Mouse (Mus musculus) stomach, embryonic 15.5 days (tissue): Measurements from ENCODE around the gene Wdr89. TPM values are rescaled to one million over a fixed set of nuclear protein-coding genes. Genes with fewer than 3 reads are reported as not detected.

Source experiments
- ATAC-seq: fragments of 200-750 bp; cut with Nextera tagmentation; 2 replicates; pipeline ENCODE4 v1.8.0; 2017; ENCODE audit warnings: low read depth, moderate number of reproducible peaks, moderate TSS enrichment; ENCODE audit not compliant: insufficient read depth, low FRiP score
- H3K27ac ChIP-seq: fragments of 300-500 bp; sonication (generic); 2 replicates; pipeline ENCODE4 v1.5.1; 2015; ENCODE audit warnings: mild to moderate bottlenecking, inconsistent platforms
- H3K27me3 ChIP-seq: fragments of 300-500 bp; sonication (generic); replicated peaks from 2 replicates; pipeline ENCODE4 v1.6.1; 2015; ENCODE audit warnings: inconsistent platforms
- H3K36me3 ChIP-seq: fragments of 300-500 bp; sonication (generic); 2 replicates; pipeline ENCODE4 v1.6.1; 2015; ENCODE audit warnings: inconsistent platforms
- H3K4me1 ChIP-seq: fragments of 300-500 bp; sonication (generic); 2 replicates; pipeline ENCODE4 v1.6.1; 2015; ENCODE audit warnings: inconsistent platforms
- H3K4me2 ChIP-seq: fragments of 300-500 bp; sonication (generic); 2 replicates; pipeline ENCODE4 v1.6.1; 2015; ENCODE audit warnings: mild to moderate bottlenecking, inconsistent platforms
- H3K4me3 ChIP-seq: fragments of 300-500 bp; sonication (generic); replicated peaks from 2 replicates; pipeline ENCODE4 v1.5.1; 2015; ENCODE audit warnings: inconsistent platforms
- H3K9ac ChIP-seq: fragments of 300-500 bp; sonication (generic); 2 replicates; pipeline ENCODE4 v1.6.1; 2015; ENCODE audit warnings: inconsistent platforms
- H3K9me3 ChIP-seq: fragments of 300-500 bp; sonication (generic); 2 replicates; pipeline ENCODE4 v1.6.1; 2016; ENCODE audit warnings: inconsistent platforms
- WGBS: fragments of 180-500 bp; shearing (Covaris S2); methylation state at CpG from one replicate; pipeline ENCODE4 v1.1.7; 2015; 5-methylcytosine and 5-hydroxymethylcytosine counted together
- polyA plus RNA-seq: library from polyadenylated mRNA; unstranded; fragments of >200 nt; fragmentation: Nextera tagmentation; extraction: Ambion mirVana; gene quantifications from 2 replicates; pipeline ENCODE4 v1.2.1, GENCODE M21; 2015

The Wdr89 gene
- polyA plus RNA-seq, 1 experiment from 2014 or later, result 16.8 TPM

GRCm38 (mm10) chr12:75638345-75638744, 31.0 kb downstream of the Wdr89 start:
- no peak overlapping the region for H3K9ac ChIP-seq
- no peaks in the 10 kb centered on the region for H3K4me1 ChIP-seq
- WGBS, result 77% methylated on average over 2 of the region's 2 CpGs

GRCm38 (mm10) chr12:75637103-75637502, 32.2 kb downstream of the Wdr89 start:
- Histone ChIP-seq H3K9ac (no peak overlapping the region), H3K9me3 (no peaks in the 10 kb centered on the region), H3K27me3 (no peaks in the 10 kb centered on the region), H3K27ac (no peak overlapping the region), H3K4me1 (no peaks in the 10 kb centered on the region), H3K4me2 (no peak overlapping the region), H3K36me3 (0 out of 2 replicates have a peak, but pooled peaks cover 4% of the 10 kb centered on the region), H3K4me3 (no peak overlapping the region)
- ATAC-seq, result no peak
- 72% methylated on average over 3 of the region's 3 CpGs for WGBS

More at GRCm38 (mm10) chr12:75638345-75638744, 31.0 kb downstream of the Wdr89 start:
- Histone ChIP-seq H3K27ac (no peak overlapping the region), H3K27me3 (no peaks in the 10 kb centered on the region), H3K4me2 (no peak overlapping the region), H3K4me3 (no peak overlapping the region), H3K9me3 (no peaks in the 10 kb centered on the region), H3K36me3 (no peaks in the 10 kb centered on the region)
- no peak for ATAC-seq

GRCm38 (mm10) chr12:75635771-75636430, 33.4 kb downstream of the Wdr89 start:
- no peaks in the 10 kb centered on the region for H3K27me3 ChIP-seq
- no peak for ATAC-seq
- WGBS, result 81% methylated on average over 10 of the region's 10 CpGs
- H3K4me1 ChIP-seq, result no peaks in the 10 kb centered on the region
- H3K27ac ChIP-seq, result no peak overlapping the region
- no peak overlapping the region for H3K4me3 ChIP-seq
- H3K9ac ChIP-seq, result no peak overlapping the region
- 0 out of 2 replicates have a peak, but pooled peaks cover 4% of the 10 kb centered on the region for H3K36me3 ChIP-seq
- H3K4me2 ChIP-seq, result no peak overlapping the region
- no peaks in the 10 kb centered on the region for H3K9me3 ChIP-seq

GRCm38 (mm10) chr12:75629618-75630017, 39.7 kb downstream of the Wdr89 start:
- no peak overlapping the region for H3K4me2 ChIP-seq
- no peak overlapping the region for H3K4me3 ChIP-seq
- no peaks in the 10 kb centered on the region for H3K4me1 ChIP-seq
- H3K36me3 ChIP-seq, result 0 out of 2 replicates have a peak, but pooled peaks cover 4% of the 10 kb centered on the region
- H3K27me3 ChIP-seq, result no peaks in the 10 kb centered on the region
- H3K9me3 ChIP-seq, result no peaks in the 10 kb centered on the region
- ATAC-seq, result no peak
- no peak overlapping the region for H3K27ac ChIP-seq
- WGBS, result 53% methylated on average over 1 of the region's 1 CpGs
- H3K9ac ChIP-seq, result no peak overlapping the region

GRCm38 (mm10) chr12:75623292-75623691, 46.0 kb downstream of the Wdr89 start:
- H3K4me1 ChIP-seq, result no peaks in the 10 kb centered on the region
- H3K36me3 ChIP-seq, result no peaks in the 10 kb centered on the region
- H3K9ac ChIP-seq, result no peak overlapping the region
- no peaks in the 10 kb centered on the region for H3K27me3 ChIP-seq
- H3K4me2 ChIP-seq, result no peak overlapping the region
- no peak overlapping the region for H3K4me3 ChIP-seq
- no peak overlapping the region for H3K27ac ChIP-seq
- 88% methylated on average over 5 of the region's 5 CpGs for WGBS
- no peaks in the 10 kb centered on the region for H3K9me3 ChIP-seq
- no peak for ATAC-seq

GRCm38 (mm10) chr12:75622835-75623234, 46.5 kb downstream of the Wdr89 start:
- Histone ChIP-seq H3K27me3 (no peaks in the 10 kb centered on the region), H3K27ac (no peak overlapping the region), H3K9ac (no peak overlapping the region), H3K36me3 (no peaks in the 10 kb centered on the region), H3K4me1 (no peaks in the 10 kb centered on the region), H3K4me2 (no peak overlapping the region), H3K9me3 (no peaks in the 10 kb centered on the region), H3K4me3 (no peak overlapping the region)
- 55% methylated on average over 3 of the region's 3 CpGs for WGBS
- no peak for ATAC-seq

- H3K4me3 ChIP-seq, result no peak overlapping the region
- no peak overlapping the region for H3K27ac ChIP-seq
- 62% methylated on average over 8 of the region's 8 CpGs for WGBS
- H3K36me3 ChIP-seq, result no peaks in the 10 kb centered on the region
- H3K9me3 ChIP-seq, result no peaks in the 10 kb centered on the region
- H3K27me3 ChIP-seq, result no peaks in the 10 kb centered on the region
- no peak for ATAC-seq
- H3K9ac ChIP-seq, result no peak overlapping the region
- no peaks in the 10 kb centered on the region for H3K4me1 ChIP-seq
- no peak overlapping the region for H3K4me2 ChIP-seq
These were observed 52.5 kb downstream of the Wdr89 start for GRCm38 (mm10) chr12:75616841-75617240.

GRCm38 (mm10) chr12:75616158-75616791, 53.1 kb downstream of the Wdr89 start:
- Histone ChIP-seq H3K4me2 (peak overlapping the region; percentile 57), H3K27me3 (no peaks in the 10 kb centered on the region), H3K4me1 (no peaks in the 10 kb centered on the region), H3K27ac (no peak overlapping the region), H3K9me3 (no peaks in the 10 kb centered on the region), H3K4me3 (peak overlapping the region; percentile 29), H3K36me3 (no peaks in the 10 kb centered on the region), H3K9ac (no peak overlapping the region)
- WGBS, result 7% methylated on average over 24 of the region's 24 CpGs
- no peak for ATAC-seq

GRCm38 (mm10) chr12:75615556-75615955, 53.8 kb downstream of the Wdr89 start:
- H3K27me3 ChIP-seq, result no peaks in the 10 kb centered on the region
- no peak overlapping the region for H3K9ac ChIP-seq
- no peak overlapping the region for H3K4me2 ChIP-seq
- no peaks in the 10 kb centered on the region for H3K4me1 ChIP-seq
- ATAC-seq, result no peak
- 50% methylated on average over 3 of the region's 3 CpGs for WGBS
- H3K9me3 ChIP-seq, result no peaks in the 10 kb centered on the region
- H3K36me3 ChIP-seq, result no peaks in the 10 kb centered on the region
- no peak overlapping the region for H3K27ac ChIP-seq
- no peak overlapping the region for H3K4me3 ChIP-seq

GRCm38 (mm10) chr12:75612711-75613110, 56.6 kb downstream of the Wdr89 start:
- ATAC-seq, result no peak
- Histone ChIP-seq H3K27me3 (no peaks in the 10 kb centered on the region), H3K27ac (no peak overlapping the region)

GRCm38 (mm10) chr12:75599490-75599889, 69.8 kb downstream of the Wdr89 start:
- Histone ChIP-seq H3K4me2 (no peak overlapping the region), H3K36me3 (no peaks in the 10 kb centered on the region), H3K4me3 (no peak overlapping the region), H3K9ac (no peak overlapping the region), H3K9me3 (no peaks in the 10 kb centered on the region), H3K27ac (no peak overlapping the region), H3K27me3 (no peaks in the 10 kb centered on the region), H3K4me1 (peaks cover under 1% of the 10 kb centered on the region; the same call in 1 of the 2 replicates)
- WGBS, result 17% methylated on average over 4 of the region's 4 CpGs
- no peak for ATAC-seq

More at GRCm38 (mm10) chr12:75612711-75613110, 56.6 kb downstream of the Wdr89 start:
- H3K4me2 ChIP-seq, result no peak overlapping the region
- H3K4me1 ChIP-seq, result no peaks in the 10 kb centered on the region
- no peaks in the 10 kb centered on the region for H3K36me3 ChIP-seq
- H3K9ac ChIP-seq, result no peak overlapping the region
- H3K4me3 ChIP-seq, result no peak overlapping the region
- H3K9me3 ChIP-seq, result no peaks in the 10 kb centered on the region
- WGBS, result 68% methylated on average over 7 of the region's 7 CpGs

GRCm38 (mm10) chr12:75598988-75599387, 70.3 kb downstream of the Wdr89 start:
- ATAC-seq, result no peak
- H3K4me3 ChIP-seq, result no peak overlapping the region
- WGBS, result 69% methylated on average over 4 of the region's 4 CpGs
- H3K36me3 ChIP-seq, result no peaks in the 10 kb centered on the region
- H3K9me3 ChIP-seq, result no peaks in the 10 kb centered on the region
- no peak overlapping the region for H3K9ac ChIP-seq
- H3K4me1 ChIP-seq, result peaks cover 3% of the 10 kb centered on the region; the same call in 1 of the 2 replicates
- no peak overlapping the region for H3K27ac ChIP-seq
- no peaks in the 10 kb centered on the region for H3K27me3 ChIP-seq
- no peak overlapping the region for H3K4me2 ChIP-seq
